Mouse (Mus musculus) heart, adult 8-10 months (tissue): ENCODE measurements at regions not wholly inside any gene's neighbourhood (a gene's known extent, or its start where the extent isn't known, plus 50 kb on each side); places are given as distances from the start of the nearest gene placed in this dataset.
"Not testable (repeated sequence)": the region's sequence is repeated elsewhere in the genome, so short reads cannot be mapped to it uniquely, and the experiment has no call there.

Source experiments
- DNase-seq: peaks from one replicate; pipeline ENCODE4 v3.0.0; 2022; ENCODE audit warnings: low spot score

- no peak for DNase-seq
Measured at GRCm38 (mm10) chr17:16571403-16571802, 492.5 kb upstream of the Zfp960 start.

GRCm38 (mm10) chr17:16588791-16589190 is 475.1 kb upstream of the Zfp960 start:
- no peak for DNase-seq

- DNase-seq: no peak
Measured at GRCm38 (mm10) chr17:16599671-16600070, 464.2 kb upstream of the Zfp960 start.

- DNase-seq: no peak
Measured at GRCm38 (mm10) chr17:16612405-16612979, 451.4 kb upstream of the Zfp960 start.

- no peak for DNase-seq
Measured at GRCm38 (mm10) chr17:16621931-16622556, 441.9 kb upstream of the Zfp960 start.

GRCm38 (mm10) chr17:16629854-16630253 is 434.1 kb upstream of the Zfp960 start:
- DNase-seq: no peak

- DNase-seq: no peak
Measured at GRCm38 (mm10) chr17:16633426-16633825, 430.5 kb upstream of the Zfp960 start.

GRCm38 (mm10) chr17:16637463-16637862 is 426.4 kb upstream of the Zfp960 start:
- no peak for DNase-seq

GRCm38 (mm10) chr17:16647942-16648341 is 416.0 kb upstream of the Zfp960 start:
- DNase-seq: no peak

GRCm38 (mm10) chr17:16665253-16665652 is 398.7 kb upstream of the Zfp960 start:
- peak; percentile 11 for DNase-seq

GRCm38 (mm10) chr17:16667606-16668005 is 396.3 kb upstream of the Zfp960 start:
- DNase-seq: no peak

GRCm38 (mm10) chr17:16704199-16704598 is 359.7 kb upstream of the Zfp960 start:
- no peak for DNase-seq

- DNase-seq: no peak
Measured at GRCm38 (mm10) chr17:16705890-16706289, 358.0 kb upstream of the Zfp960 start.

- no peak for DNase-seq
Measured at GRCm38 (mm10) chr17:16726904-16727303, 337.0 kb upstream of the Zfp960 start.

GRCm38 (mm10) chr17:16753090-16753489 is 310.8 kb upstream of the Zfp960 start:
- no peak for DNase-seq

- DNase-seq: not testable (repeated sequence)
Measured at GRCm38 (mm10) chr17:16770587-16770986, 293.3 kb upstream of the Zfp960 start.

- no peak for DNase-seq
Measured at GRCm38 (mm10) chr17:16798316-16798715, 265.6 kb upstream of the Zfp960 start.

- no peak for DNase-seq
Measured at GRCm38 (mm10) chr17:16804986-16805385, 258.9 kb upstream of the Zfp960 start.

GRCm38 (mm10) chr17:16818421-16818820 is 245.5 kb upstream of the Zfp960 start:
- DNase-seq: no peak

- no peak for DNase-seq
Measured at GRCm38 (mm10) chr17:16821716-16822115, 242.2 kb upstream of the Zfp960 start.

GRCm38 (mm10) chr17:16839152-16839551 is 224.8 kb upstream of the Zfp960 start:
- no peak for DNase-seq

- no peak for DNase-seq
Measured at GRCm38 (mm10) chr17:16860771-16861170, 203.1 kb upstream of the Zfp960 start.

GRCm38 (mm10) chr17:16900791-16901190 is 163.1 kb upstream of the Zfp960 start:
- peak; percentile 18 for DNase-seq

GRCm38 (mm10) chr17:16918191-16918590 is 145.7 kb upstream of the Zfp960 start:
- no peak for DNase-seq
